Mouse (Mus musculus): Measurements from ENCODE around the gene Cd164l2.

DNA sequence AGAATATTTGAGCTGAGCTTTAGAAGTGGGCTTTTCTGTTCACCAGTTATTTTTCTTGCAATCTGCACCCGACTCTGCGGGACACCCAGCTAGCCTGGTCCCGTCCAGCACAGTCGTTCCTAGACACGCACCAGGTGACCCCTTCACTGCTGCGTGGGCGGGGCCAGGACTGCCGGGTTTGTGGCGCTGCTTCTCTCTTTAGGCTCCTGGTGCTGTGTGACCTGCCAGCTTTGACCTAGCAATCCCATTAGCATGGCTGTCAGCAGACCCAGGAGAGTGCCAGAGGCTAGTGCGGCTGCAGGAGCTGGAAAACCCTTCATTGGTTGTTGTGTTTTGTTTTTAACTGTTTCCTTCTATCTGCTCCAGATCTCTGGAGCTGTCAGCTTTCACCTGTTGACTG lies 22.5 kb upstream of the Cd164l2 start:
- TF ChIP-seq CTCF (IDR thresholded peaks at IDR 0.05; ENCODE audit: borderline replicate concordance, insufficient read depth, low read depth, low read length) (no peak), POLR2A (IDR thresholded peaks at IDR 0.05; ENCODE audit: borderline replicate concordance, insufficient read depth, low read length) (no peak)

Measured in cerebellum, adult 2 months (tissue).